Mouse (Mus musculus): ENCODE data around the gene Slc17a7.

DNA sequence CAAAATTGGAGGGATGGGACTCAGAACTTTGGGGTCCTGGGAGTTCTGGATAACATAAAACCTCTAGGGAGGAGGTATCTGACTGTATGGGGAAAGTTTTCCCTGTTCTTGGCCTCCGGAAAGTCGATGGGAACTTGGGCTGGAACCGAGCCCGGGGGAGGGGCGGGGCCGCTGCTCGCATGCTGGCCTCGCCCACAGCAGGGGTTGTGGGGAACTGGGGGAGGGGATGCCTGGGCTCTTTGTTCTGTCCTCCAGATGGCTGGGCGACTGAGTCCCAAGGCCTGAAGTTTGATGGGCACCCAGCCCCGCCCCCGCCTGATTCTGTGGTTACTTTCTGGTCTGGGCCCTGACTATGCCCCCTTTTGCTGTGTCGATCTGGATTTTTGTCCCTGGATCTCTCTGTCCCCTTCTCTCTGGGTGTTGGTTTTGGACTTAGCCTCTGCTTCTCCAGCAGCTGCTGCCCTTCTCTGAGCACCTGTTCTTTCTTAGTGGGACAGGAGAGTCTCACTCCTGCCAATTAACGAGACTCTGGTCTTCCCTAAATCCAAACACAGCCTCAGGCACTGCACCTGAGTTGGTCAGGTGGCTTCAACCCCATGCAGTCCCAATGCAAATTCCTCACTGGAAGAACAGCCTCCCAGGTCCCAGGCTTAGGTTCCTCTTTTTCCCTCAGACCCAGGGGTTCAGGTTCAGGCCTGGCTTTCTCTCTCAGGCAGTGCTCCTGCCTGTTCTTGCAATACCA lies 52.9 kb downstream of the Slc17a7 start:
- TF ChIP-seq CTCF (IDR thresholded peaks at IDR 0.05; ENCODE audit: borderline replicate concordance, control insufficient read depth, extremely low read depth, insufficient read depth, low read length, poor library complexity) (no peak), POLR2A (IDR thresholded peaks at IDR 0.05; ENCODE audit: control insufficient read depth, extremely low read depth, insufficient read depth, low read length, poor library complexity) (no peak)
